Mouse (Mus musculus): ENCODE measurements around the gene Sars2.

GRCm38 (mm10) chr7:28761907-28762306, 20.1 kb downstream of the Sars2 start:
- TF ChIP-seq CTCF (IDR thresholded peaks at IDR 0.05; ENCODE audit: extremely low read depth, insufficient read depth, insufficient read length, insufficient replicate concordance) = no peak
- no peak for TF ChIP-seq POLR2A (IDR thresholded peaks at IDR 0.05; ENCODE audit: low read depth, low read length)

Measured in spleen, adult 2 months (tissue).